Mouse (Mus musculus) midbrain, postnatal 0 days (tissue): ENCODE measurements around the gene Zdhhc19. TPM values are rescaled to one million over a fixed set of nuclear protein-coding genes. Genes with fewer than 3 reads are reported as not detected.

Experiments
- ATAC-seq: fragments of 200-750 bp; cut with Nextera tagmentation; 2 replicates; pipeline ENCODE4 v1.8.0; 2017; ENCODE audit warnings: moderate number of reproducible peaks, mild to moderate bottlenecking, moderate TSS enrichment, moderate library complexity; ENCODE audit not compliant: low FRiP score
- DNase-seq: peaks from one replicate; pipeline ENCODE4 v3.0.0-alpha.2; 2015; ENCODE audit warnings: low spot score
- H3K27ac ChIP-seq: fragments of 300-500 bp; sonication (generic); 2 replicates; pipeline ENCODE4 v1.5.1; 2014; ENCODE audit warnings: low read depth, mild to moderate bottlenecking, low read length, mixed read lengths
- H3K27me3 ChIP-seq: fragments of 300-500 bp; sonication (generic); 2 replicates; pipeline ENCODE4 v1.6.1; 2014; ENCODE audit warnings: low read length, control low read depth, mixed read lengths; ENCODE audit not compliant: insufficient read depth
- H3K36me3 ChIP-seq: fragments of 300-500 bp; sonication (generic); 2 replicates; pipeline ENCODE4 v1.6.1; 2014; ENCODE audit warnings: low read length, control low read depth, mixed read lengths; ENCODE audit not compliant: insufficient read depth
- H3K4me1 ChIP-seq: fragments of 300-500 bp; sonication (generic); 2 replicates; pipeline ENCODE4 v1.6.1; 2014; ENCODE audit warnings: mild to moderate bottlenecking, control low read depth, antibody characterized with exemption, low read length, mixed read lengths; ENCODE audit not compliant: insufficient read depth
- H3K4me2 ChIP-seq: fragments of 300-500 bp; sonication (generic); 2 replicates; pipeline ENCODE4 v1.6.1; 2014; ENCODE audit warnings: low read depth, mild to moderate bottlenecking, low read length, mixed read lengths; ENCODE audit not compliant: poor library complexity, severe bottlenecking
- H3K4me3 ChIP-seq: fragments of 300-500 bp; sonication (generic); 2 replicates; pipeline ENCODE4 v1.5.1; 2014; ENCODE audit warnings: low read depth, mild to moderate bottlenecking, low read length, moderate library complexity
- H3K9ac ChIP-seq: fragments of 300-500 bp; sonication (generic); replicated peaks from 2 replicates; pipeline ENCODE4 v1.6.1; 2014; ENCODE audit warnings: mild to moderate bottlenecking, low read length, moderate library complexity, mixed read lengths; ENCODE audit not compliant: poor library complexity, severe bottlenecking
- H3K9me3 ChIP-seq: fragments of 300-500 bp; sonication (generic); 2 replicates; pipeline ENCODE4 v1.6.1; 2016; ENCODE audit warnings: low read length, control low read depth
- CTCF ChIP-seq: IDR thresholded peaks from 2 replicates; pipeline ENCODE4 v1.5.1; 2016; ENCODE audit warnings: antibody characterized with exemption, mild to moderate bottlenecking
- WGBS: fragments of 180-500 bp; shearing (Covaris S2); extraction: QIAGEN DNeasy Blood & Tissue Kit; methylation state at CpG from one replicate; pipeline ENCODE4 v1.1.7; 2014; 5-methylcytosine and 5-hydroxymethylcytosine counted together
- polyA plus RNA-seq: library from polyadenylated mRNA; unstranded; fragments of >200 nt; fragmentation: Nextera tagmentation; extraction: Ambion mirVana; gene quantifications from 2 replicates; pipeline ENCODE4 v1.2.1, GENCODE M21; 2015
- total RNA-seq: library from RNA; depleted of rRNA; stranded (reverse); fragments of >200 nt; gene quantifications from 2 replicates; pipeline ENCODE4 v1.2.3, GENCODE M21; 2014; rRNA removed

Gene Zdhhc19
- total and polyA plus RNA-seq, 2 experiments from 2014 or later: 0.19 TPM; not detected in 1

GRCm38 (mm10) chr16:32609401-32609779, 113.3 kb downstream of the Zdhhc19 start:
- ATAC-seq (peak; percentile 25; the same call in 1 of the 2 replicates), DNase-seq (no peak)
- Histone ChIP-seq H3K9me3 (no peaks in the 10 kb centered on the region), H3K27ac (peak overlapping the region; percentile 89), H3K36me3 (peaks cover under 1% of the 10 kb centered on the region; the same call in 1 of the 2 replicates), H3K4me3 (peak overlapping the region; percentile 84), H3K27me3 (no peaks in the 10 kb centered on the region), H3K4me2 (peak overlapping the region; percentile 59), H3K4me1 (peaks cover 7% of the 10 kb centered on the region; the same call in 1 of the 2 replicates), H3K9ac (peak overlapping the region; percentile 81)
- WGBS: under 1% methylated on average over 14 of the region's 14 CpGs
- no peak for TF ChIP-seq CTCF

DNA sequence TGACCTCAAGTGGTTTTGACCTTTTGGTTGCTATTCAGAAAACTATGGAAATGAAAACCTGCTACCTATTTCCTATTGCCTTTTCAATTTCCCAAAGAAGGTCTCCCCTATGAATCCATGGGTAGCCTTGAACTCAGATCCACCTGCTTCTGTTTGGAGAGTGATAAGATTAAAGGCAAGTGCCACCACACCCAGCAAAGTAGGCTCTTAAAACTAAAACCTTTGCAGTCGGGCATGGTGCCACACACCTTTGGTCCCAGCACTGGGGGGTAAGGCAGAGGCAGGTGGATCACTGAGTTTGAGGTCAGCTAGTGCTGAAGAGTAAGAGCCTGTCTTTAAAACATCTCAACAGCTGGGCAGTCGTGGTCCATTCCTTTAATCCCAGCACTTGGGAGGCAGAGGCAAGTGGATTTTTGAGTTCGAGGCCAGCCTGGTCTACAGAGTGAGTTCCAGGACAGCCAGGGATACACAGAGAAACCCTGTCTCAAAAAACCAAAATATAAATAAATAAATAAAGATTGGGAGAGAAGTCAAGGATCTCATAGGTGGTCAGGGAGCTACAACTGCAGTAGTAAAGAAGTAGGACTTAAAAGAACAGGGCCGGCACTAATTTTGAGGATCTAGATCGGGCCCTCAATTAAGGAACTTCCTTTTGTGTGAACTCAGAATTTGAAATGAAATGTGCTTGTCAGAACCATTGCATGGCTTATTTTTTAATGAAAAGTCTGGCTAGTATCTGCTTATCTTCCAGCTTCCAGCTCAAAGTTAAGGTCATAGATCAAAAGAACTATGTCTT, 114.6 kb downstream of the Zdhhc19 start:
- Histone ChIP-seq H3K4me3 (peak overlapping the region; percentile 84), H3K4me2 (peak overlapping the region; percentile 59), H3K9ac (no peak overlapping the region), H3K27ac (no peak overlapping the region), H3K9me3 (no peaks in the 10 kb centered on the region), H3K27me3 (no peaks in the 10 kb centered on the region), H3K36me3 (peaks cover 5% of the 10 kb centered on the region; the same call in 1 of the 2 replicates), H3K4me1 (peaks cover 7% of the 10 kb centered on the region; the same call in 1 of the 2 replicates)
- DNase-seq (no peak), ATAC-seq (no peak)
- 74% methylated on average over 5 of the region's 5 CpGs for WGBS
- TF ChIP-seq CTCF: no peak

Other genes with a start within 250 kb of the Zdhhc19 start
- gene Fbxo45, start 249.1 kb upstream of the Zdhhc19 start, total RNA-seq: 29.9 and 39.6 TPM in 2 replicates
- 15.0 and 16.6 TPM in 2 replicates for gene Fbxo45, start 249.1 kb upstream of the Zdhhc19 start, polyA plus RNA-seq
- 11.6 and 12.4 TPM in 2 replicates for gene Wdr53, start 249.0 kb upstream of the Zdhhc19 start, total RNA-seq
- 10.7 and 11.1 TPM in 2 replicates for gene Wdr53, start 249.0 kb upstream of the Zdhhc19 start, polyA plus RNA-seq
- gene Smco1, start 224.8 kb upstream of the Zdhhc19 start, total RNA-seq: 0.38 TPM in 1 of 2 replicates, not detected in the other
- 0.11 TPM in 1 of 2 replicates, not detected in the other for gene Smco1, start 224.8 kb upstream of the Zdhhc19 start, polyA plus RNA-seq
- 34.8 and 42.1 TPM in 2 replicates for gene Rnf168, start 218.8 kb upstream of the Zdhhc19 start, total RNA-seq
- gene Rnf168, start 218.8 kb upstream of the Zdhhc19 start, polyA plus RNA-seq: 22.3 and 27.1 TPM in 2 replicates
- 37.0 and 50.4 TPM in 2 replicates for gene Ubxn7, start 164.0 kb upstream of the Zdhhc19 start, total RNA-seq
- 8.7 and 10.7 TPM in 2 replicates for gene Ubxn7, start 164.0 kb upstream of the Zdhhc19 start, polyA plus RNA-seq
- not detected in 2 replicates for gene Tm4sf19, start 95.8 kb upstream of the Zdhhc19 start, total RNA-seq
- gene Tm4sf19, start 95.8 kb upstream of the Zdhhc19 start, polyA plus RNA-seq: not detected in 2 replicates
- 12.5 and 18.1 TPM in 2 replicates for gene Tctex1d2, start 76.6 kb upstream of the Zdhhc19 start, total RNA-seq
- 54.5 and 56.7 TPM in 2 replicates for gene Tctex1d2, start 76.6 kb upstream of the Zdhhc19 start, polyA plus RNA-seq
- 47.5 and 52.7 TPM in 2 replicates for gene Pcyt1a, start 65.3 kb upstream of the Zdhhc19 start, total RNA-seq
- gene Pcyt1a, start 65.3 kb upstream of the Zdhhc19 start, polyA plus RNA-seq: 49.2 and 49.3 TPM in 2 replicates
- not detected in 2 replicates for gene Slc51a, start 8.4 kb upstream of the Zdhhc19 start, total RNA-seq
- 0.14 TPM in 1 of 2 replicates, not detected in the other for gene Slc51a, start 8.4 kb upstream of the Zdhhc19 start, polyA plus RNA-seq
- 51.2 and 91.4 TPM in 2 replicates for gene Tfrc, start 112.7 kb downstream of the Zdhhc19 start, total RNA-seq
- gene Tfrc, start 112.7 kb downstream of the Zdhhc19 start, polyA plus RNA-seq: 39.8 and 40.6 TPM in 2 replicates
- gene Tnk2, start 147.6 kb downstream of the Zdhhc19 start, total RNA-seq: 69.1 and 81.7 TPM in 2 replicates
- 15.7 and 16.5 TPM in 2 replicates for gene Tnk2, start 147.6 kb downstream of the Zdhhc19 start, polyA plus RNA-seq
- 0.05 TPM in 1 of 2 replicates, not detected in the other for gene Muc4, start 239.6 kb downstream of the Zdhhc19 start, total RNA-seq
- not detected in 2 replicates for gene Muc4, start 239.6 kb downstream of the Zdhhc19 start, polyA plus RNA-seq